Mouse (Mus musculus) mouse trophoblast stem cell (cell line): ENCODE measurements around the gene Pced1a.

ENCODE experiments used
- in situ Hi-C, 2 experiments: fragments of 300-500 bp; cut with MseI, MboI; formaldehyde crosslinking; loops; 2 replicates in 1 of 2; 3 replicates in 1 of 2; pipeline ENCODE4 v1.15.1; 2025

Gene Pced1a

DNA sequence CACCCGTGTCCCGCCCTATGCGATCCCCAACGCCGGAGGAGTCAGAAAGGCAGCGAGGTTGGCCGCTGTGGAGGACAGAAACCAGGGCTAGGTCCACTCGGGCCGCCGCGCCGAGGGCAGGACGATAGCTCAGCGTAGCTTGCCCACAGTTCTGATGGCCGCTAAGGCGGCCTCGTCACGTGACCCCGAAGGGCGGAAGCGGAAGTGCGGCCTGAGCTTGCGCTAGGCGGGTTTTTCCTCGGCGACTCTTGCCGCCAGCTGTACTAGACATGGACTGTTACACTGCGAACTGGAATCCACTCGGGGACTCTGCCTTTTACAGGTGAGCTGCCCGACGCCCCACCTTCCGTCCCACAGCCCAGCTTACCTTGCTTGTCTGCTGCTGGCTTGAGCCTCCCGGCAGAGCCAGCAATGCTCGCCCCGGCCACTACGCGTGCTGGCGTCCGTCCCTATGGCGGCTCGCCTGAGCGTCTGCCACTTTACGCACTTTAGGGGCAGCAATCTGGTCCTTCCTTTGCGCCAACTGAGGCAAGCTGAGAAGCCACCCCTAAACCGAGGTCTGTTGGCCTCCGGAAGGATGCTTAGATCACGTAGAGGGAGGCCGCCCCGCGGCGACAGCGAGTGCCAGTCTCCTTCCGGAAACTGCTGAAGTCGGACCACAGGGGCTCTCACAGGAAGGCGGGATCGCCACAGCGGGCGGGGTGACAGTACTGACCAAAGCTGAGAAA is at the start of gene Pced1a, which contains the start of gene Vps16:
Gene Pced1a, minus strand, starts transcription at position 576 of the 728 bp plus-strand sequence.
Gene Vps16, plus strand, starts transcription at position 214 of the 728 bp plus-strand sequence.
- in situ Hi-C loops = no loop called here

DNA sequence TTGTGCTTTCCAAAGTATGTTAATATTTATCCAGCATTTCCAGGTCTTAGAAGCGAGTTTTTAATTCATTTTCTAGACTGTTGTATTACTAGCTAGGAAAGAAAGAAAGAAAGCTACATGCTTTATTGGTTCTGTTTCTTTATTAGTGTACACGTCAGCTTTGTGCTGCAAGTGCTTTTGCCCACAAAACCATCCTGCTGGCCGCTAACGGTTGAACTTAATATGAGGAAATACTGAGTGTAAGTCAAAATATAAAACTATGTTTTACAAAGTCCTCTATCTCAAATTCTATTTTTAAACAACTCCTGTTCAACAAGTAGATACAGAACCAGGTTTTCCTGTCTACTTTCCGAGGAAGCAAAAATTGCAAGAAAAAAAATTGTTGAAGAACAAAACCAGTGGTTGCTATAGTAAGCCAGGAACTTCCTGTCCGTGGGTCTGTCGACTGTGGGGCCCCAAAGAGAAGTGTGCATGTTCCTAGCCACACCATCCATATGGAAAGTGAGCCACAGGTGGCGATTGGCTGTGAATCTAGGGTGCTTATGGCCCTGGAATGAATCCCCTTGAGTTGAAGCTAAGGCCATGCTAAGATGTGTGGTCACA is 48.5 kb upstream of the Pced1a start:
- in situ Hi-C loops = no loop called here

DNA sequence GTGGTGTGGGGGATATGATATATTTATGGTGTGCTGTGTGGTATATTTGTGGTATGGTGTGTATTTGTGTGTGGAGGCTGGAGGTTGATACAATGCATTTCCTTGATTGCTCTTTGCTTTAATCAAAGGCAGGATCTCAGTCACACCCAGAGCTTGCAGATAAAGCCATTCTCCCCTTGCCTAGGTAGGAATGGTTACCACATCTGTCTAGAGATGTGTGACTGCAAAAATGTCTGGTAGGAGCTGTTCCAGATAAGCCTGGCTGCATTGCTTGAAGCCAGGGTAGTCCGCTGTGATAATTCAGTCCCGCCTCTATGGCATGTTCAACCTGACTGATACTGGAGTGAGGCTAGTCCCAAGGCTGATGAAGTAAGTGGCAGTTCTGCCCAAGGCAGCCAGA is 45.4 kb upstream of the Pced1a start:
- in situ Hi-C loops = no loop called here

DNA sequence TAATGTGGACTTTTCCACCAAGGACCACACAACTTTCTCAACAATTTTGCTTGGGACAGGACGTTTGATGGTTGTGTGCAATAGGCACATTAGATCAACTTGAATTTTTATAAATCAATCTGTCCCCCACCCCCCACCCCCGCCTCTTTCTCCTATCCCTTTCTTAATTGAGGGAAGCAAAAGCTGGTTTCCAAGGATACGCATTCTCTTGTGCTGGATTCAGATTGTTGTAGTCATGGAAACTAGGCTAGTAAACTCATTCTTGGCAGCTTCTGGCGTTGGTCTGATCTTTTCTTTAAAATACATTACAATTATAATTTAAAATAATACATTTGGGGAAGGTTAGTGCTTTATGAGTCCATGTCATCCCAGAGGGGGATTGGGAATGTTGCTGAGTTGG is 44.9 kb upstream of the Pced1a start:
- in situ Hi-C loops = no loop called here

DNA sequence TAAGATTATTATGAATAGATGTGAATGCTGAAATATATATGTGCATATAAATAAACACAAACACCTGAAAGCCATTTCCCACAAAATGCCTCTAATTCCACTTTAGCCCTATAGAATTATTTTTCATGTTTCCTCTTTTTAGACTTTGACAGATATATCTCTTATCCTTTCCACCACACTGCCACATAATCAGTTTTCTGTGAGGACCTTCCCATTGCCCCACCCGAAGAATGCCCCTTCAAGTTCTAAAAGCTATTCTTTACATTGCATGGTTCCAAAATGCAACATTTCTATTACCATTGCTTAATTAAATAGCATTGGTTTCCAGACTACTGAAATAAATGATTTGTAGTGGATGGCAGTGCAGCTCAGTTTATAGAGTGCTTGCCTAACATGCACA is 41.9 kb upstream of the Pced1a start:
- in situ Hi-C loops = no loop called here

DNA sequence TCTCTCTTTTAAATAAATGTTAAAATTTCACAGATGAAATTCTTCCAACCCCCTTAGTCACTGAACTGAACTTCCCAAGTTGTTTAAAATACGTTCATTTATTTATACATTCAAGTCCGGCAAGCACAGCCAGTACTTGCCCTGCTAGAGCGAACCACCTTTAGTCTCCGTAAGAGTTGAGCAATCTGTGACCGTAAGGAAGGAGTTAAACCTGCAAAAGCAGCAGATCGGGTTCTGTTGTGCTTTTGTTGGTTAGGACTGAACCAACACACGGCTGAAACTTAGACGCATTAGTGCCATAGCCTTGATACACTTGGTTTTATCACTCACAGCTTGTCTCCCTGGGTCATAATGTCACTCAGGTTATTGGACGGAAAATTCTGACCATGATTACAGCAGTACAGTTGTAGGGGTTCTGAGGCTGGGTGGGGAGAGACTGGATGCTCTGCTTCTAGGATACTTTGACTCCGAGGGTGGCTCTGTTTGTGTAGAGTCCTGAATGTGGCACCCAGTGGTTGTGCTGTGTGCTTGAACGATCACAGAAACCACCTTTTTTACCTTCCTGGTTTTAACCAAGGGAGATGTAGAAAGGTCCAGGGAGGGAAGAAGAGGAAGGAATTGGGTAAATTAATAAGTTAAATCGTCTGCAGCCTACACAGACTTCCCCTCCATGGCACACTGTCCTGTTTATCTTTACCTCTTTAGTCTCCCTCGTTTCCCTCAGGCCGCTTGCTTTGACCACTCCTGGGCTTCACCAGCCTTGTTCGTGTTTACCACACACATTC is 37.0 kb upstream of the Pced1a start:
- in situ Hi-C loops = no loop called here

DNA sequence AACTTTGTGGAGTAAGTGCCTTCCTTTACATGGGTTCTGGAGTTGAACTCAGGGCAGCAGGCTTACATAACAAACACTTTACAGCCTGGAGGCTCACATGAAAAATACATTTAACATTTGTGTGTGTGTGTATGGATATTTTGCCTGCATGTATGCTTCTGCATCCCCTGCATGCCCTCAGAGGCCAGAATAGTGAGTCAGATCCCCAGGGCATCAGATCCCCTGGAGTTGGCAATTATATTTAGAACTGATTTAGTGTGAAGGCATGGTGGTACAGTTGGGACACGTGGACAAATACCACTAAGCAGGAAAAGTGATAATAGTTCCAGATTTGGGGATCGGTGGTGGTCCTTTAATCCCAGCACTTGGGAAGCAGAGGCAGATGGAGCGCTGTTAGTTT is 35.1 kb upstream of the Pced1a start:
- in situ Hi-C loops = no loop called here

DNA sequence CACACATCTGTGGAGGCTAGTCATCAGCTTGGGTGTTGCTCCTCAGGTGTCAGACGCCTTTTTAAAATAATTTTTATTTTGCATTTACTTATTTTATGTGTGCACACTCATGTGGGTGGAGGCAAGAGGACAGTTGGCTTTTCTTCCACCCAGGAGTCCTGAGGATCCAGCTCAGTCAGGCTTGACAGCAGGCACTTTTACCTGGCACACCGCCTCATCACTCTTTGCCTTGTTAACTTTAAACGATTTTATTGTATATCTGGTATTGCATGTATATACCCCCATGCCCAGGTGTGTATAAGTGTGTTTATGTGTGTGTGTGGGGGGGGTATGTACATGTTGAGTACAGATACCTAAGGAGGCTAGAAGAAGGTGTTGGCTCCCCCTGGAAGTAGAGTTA is 33.4 kb upstream of the Pced1a start:
- in situ Hi-C loops = no loop called here

DNA sequence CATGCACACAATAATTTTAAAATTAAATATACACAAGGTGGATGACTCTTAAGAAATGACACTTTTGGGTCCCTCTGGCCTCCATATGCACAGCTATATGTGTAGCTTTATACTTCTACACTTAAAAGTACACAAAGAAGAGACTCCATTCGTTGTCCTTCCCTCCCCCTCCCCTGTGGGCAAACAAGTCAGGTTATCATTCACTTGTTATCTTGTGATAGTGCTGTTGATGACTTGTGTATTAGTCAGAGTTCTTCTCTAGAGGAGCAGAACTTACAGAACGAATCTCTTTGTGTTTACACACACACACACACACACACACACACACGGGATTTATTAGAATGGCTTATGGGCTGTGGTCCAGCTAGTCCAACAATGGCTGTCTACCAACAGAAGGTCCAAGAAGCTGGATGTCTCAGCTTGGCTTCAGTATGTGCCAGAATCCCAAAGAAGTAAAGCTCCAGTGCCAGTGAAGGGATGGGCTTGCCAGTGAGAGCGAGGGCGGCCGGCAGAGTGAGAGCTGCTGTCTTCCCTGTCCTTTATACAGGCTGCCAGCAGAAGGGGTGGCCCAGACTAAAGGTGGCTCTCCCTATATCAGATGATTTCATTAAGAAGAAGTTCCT is 30.4 kb upstream of the Pced1a start:
- in situ Hi-C loops = no loop called here

DNA sequence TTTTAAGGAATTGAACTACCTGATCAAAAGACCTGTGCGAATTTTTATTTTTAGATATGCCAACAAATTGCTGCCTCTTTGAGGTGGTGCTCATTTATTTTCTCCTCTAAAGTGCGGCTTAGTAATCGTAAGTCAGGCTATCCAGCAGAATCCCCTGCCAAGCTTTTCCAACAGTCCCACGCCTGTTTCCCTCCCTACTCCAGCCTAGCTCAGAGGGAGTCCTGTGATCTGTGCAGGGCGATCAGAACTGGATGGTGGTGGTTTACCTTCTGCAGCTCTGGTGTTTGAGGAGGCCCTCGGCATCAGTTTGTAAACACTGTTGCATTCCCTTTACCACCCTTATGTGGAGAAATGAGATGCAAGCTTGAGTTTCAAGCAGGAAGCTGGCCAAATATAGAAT is 28.9 kb upstream of the Pced1a start:
- in situ Hi-C loops = no loop called here

DNA sequence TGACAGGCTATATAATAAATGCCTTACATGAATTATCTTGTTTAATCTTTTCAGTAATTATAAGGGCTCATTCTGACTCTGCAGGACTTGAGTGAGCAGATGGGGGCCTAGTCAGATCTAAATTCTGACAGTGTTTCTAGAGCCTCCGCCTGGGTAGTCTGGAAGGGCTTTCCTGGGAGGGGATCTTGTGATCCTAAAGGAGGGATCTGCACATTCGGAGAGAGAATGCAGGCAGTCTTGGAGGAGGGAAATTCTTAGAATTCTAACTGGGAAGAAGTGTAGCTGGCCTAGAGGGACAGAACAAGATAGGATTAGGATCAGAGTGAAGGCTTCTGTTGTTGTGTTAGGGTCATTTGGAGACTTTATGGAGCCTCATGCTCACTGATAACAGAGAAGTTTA is 27.8 kb upstream of the Pced1a start:
- in situ Hi-C loops = no loop called here

DNA sequence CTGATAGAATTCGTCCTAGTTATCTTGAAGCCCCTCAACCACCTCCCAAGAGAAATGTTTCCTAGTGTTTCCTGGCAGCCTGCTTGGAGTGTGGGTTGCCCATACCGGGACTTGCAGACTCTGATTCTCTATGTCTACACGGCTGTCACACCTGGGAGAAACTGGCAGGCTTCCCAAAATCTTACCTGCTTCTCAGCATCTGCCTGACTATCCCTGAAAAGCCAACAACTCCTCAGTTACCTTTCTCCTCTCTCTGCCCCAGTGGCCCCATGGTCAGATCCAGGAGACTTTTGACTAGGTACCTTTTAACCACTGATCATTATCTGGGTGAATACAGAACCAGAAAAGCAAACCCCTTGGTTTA is 27.2 kb upstream of the Pced1a start:
- in situ Hi-C loops = no loop called here

DNA sequence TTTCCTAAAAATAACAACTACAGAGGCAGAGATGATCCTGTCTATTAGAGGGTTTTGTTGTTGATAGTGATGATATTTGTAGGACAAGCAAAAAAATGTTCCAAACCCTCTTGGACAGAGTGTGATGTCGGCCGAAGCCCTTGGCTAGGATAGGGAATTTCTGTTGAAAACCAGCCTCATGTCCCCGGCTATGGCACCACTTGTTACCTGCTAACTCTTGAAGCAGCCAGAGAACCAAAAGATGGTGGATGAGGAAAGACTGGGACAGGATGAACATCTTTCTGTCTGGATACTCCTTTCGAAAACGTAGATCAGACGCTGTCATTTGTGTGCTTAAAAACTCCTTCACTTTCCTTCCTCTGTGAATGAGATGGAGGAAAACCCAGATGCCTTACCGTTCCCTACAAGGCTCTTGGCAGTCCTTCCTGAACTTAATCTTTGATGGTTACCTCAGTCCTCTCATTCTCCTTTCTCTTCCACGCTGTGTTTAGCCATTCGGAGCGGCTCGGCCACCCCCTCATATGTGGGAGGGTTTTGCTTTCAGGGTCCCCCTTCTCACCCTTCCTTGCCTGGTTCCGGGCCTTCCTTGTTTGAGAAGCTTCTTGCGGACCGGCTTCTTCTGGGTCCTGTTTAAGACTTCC is 26.7 kb upstream of the Pced1a start:
- in situ Hi-C loops = no loop called here

DNA sequence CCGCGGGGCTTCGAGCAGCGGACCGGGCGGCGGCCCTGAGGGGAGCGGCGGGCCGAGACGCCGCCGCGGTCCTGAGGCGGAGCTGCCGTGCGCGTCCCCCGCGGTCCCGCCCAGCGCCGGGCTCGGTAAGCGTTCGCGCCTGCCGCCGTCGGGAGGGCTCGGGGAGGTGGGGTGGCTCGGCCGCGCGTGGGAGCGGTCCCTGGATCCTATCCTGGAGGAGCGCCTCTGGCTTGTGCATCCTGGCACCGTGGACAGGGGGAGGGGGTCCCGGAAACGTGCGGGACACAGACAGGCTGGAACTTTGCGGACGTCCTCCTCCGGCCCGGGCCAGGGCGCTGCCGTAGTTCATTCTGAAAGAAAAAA is 25.9 kb upstream of the Pced1a start:
- in situ Hi-C loops = no loop called here

DNA sequence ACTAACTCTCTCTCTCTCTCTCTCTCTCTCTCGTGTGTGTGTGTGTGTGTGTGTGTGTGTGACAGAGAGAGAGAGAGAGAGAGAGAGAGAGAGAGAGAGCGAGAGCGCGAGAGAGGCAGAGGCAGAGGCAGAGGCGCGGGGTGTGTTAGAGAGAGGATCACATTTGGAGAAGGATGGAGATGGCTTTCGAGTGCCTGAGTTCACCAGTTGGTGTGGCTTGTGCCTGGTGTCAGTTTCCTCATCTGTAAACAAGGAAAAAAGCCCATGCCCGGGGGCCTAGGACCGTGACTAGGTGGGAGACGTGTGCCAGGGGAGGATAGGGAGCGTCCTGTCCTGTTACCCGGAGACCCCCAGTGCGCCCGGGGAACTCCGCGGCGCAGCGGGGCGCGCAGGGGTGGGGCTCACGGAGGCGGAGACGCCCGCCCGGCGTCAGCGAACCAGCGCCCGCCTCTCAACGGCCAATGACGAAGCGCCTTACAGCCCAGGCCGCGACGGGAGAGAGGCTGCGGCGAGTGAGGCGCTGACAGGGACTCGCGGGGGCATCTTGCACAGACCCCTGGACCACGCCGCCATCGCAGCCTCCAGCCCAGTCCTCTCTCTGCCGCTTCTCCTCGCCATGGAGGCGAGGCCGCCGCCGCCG is 25.4 kb upstream of the Pced1a start, which contains the start of gene Ptpra:
Gene Ptpra, plus strand, starts transcription at position 485 of the 640 bp plus-strand sequence.
- in situ Hi-C loops = no loop called here

DNA sequence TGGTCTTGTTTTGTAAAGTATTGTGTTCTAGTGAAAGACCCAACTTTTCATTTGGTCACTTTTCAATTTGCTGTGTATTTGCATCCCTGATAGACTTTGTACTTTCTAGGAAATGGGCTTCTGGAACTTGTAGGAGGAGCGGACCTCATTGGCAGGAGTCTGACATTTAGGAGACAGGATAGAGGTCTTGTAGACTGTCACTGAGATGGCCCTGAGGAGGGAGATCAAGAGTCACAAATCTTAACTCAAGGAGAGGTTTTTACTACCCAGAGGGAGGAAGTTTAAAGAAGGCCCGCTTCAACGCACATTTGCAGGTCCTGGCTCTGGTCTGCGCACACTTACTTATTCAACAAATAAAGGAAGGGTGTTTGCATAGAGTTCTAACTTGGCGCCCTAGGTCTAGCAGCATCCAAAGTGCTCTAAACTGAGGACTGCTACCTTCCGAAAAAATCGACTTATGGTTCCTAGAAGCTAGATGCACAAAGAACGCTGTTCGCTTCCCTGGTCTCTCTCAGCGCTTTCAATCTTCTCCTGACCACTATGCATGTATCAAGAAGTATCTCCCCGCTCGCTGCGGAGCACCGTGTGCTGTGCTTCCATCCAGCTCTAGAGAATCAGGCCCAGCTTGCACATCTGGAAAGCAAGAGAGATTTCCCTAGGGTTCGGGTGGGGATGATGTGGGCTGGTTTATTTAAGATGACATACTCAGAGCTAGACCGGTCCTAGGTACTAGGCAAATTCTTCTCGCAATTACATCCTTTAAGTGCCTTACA is 24.7 kb upstream of the Pced1a start:
- in situ Hi-C loops = no loop called here

DNA sequence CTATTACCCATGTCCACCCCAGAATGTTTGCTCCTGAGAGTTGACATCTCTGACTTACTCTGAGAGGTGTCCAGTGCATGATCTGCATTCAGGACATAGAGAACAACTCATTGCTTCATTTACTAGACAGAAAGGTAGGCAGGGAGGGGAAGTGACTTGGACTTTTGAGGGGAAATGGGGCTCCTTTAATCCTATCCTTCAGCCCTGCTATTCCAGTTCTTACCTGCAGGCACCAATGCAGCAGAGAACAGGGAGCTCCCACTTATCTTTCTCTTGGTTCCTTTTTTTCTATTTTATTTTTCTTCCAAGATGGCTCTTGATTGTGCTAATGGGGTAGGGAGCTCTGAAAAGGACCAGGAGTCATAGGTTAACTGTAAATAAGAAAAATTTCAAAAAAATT is 23.9 kb upstream of the Pced1a start:
- in situ Hi-C loops = no loop called here

DNA sequence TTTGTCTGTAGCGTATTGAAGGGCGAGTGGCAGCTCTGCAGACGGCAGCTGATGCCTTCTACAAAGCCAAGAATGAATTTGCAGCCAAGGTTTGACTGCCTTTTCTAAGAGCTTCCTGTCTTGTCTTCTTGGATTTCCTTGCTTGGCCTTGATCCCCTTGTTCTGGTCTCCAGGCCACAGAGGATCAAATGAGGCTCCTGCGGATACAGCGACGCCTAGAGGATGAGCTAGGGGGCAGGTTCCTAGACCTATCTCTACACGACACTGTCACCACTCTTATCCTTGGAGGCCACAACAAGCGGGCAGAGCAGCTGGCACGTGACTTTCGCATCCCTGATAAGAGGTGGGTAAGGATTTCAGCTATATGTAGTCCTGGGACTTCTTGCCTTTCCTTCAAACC is 17.7 kb upstream of the Pced1a start:
- in situ Hi-C loops = no loop called here

DNA sequence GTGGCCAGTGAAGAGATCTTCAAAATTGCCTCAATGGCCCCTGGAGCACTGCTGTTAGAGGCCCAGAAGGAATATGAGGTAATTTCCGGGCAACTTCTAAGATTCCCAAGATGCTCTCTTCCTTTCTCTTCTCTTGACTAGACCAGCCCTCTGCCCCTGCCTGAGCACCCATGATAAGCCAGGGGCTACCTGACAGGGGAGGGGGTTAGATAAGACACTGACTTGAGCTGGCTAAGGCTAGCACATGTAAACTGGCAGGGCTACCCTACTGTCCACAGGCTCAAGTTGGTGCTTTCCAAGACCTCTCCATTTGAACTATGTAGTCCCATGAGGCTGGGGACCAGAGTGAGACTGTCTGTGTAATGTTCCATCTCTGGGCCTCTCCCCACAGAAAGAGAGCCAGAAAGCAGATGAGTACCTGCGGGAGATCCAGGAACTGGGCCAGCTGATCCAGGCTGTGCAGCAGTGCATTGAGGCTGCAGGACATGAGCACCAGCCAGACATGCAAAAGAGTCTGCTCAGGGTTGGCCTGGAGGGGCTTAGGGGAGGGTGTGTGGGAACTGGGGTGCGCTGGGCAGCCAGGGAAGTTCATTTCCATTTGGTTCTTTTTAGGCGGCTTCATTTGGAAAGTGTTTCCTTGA is 15.5 kb upstream of the Pced1a start:
- in situ Hi-C loops = no loop called here

DNA sequence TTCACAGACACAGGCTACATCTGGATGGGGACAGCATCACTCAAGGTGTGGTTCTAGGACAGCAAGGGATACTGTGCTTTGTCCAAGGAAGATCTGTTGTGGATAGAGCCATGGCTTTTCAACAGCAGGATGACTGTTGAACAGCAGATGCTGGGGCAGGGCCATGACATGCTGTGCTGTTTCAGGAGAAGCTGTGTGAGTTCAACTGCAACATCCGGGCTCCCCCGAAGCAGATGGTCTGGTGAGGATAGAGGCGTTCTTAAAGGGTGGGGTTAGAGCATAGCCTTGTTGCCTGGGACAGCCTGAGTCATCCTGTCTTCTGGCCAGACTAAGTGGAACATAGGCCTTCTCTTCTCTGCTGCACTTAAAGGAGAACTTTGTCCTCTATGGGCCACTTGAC is 14.4 kb upstream of the Pced1a start:
- in situ Hi-C loops = no loop called here
